Mouse (Mus musculus) left cerebral cortex, adult 18-20 months (tissue): ENCODE measurements around the gene Pkp3. TPM values are rescaled to one million over a fixed set of nuclear protein-coding genes. Genes with fewer than 3 reads are reported as not detected.

Experiments
- DNase-seq, 2 experiments: peaks; one replicate each; pipeline ENCODE4 v3.0.0; 2021 to 2022; ENCODE audit warnings: low spot score in 2 of 2, mixed read lengths in 1 of 2
- total RNA-seq, 2 experiments: library from RNA; stranded (reverse); gene quantifications; 2 replicates each; pipeline ENCODE4 v1.2.3; 2021

The Pkp3 gene
- total RNA-seq, 2 experiments from 2014 or later = 0.26 to 0.33 TPM

DNA sequence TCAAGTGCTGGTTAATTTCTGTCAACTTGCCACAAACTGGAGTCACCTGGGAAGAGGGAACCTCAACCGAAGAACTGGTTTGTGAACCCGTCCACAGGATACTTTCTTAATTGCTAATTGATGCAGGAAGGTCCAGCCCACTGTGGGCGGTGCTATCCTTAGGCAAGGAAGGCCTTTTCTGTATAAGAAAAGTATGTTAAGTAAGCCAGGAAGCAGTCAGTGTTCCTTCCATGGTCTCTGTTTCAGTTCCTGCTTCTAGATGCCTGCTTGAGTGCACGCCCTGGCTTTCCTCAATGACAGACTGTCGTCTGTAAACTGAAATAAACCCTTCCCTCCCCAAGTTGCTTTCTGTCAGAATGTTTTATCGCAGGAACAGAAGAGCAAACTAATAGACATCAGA lies 21.0 kb upstream of the Pkp3 start:
- DNase-seq = no peak

DNA sequence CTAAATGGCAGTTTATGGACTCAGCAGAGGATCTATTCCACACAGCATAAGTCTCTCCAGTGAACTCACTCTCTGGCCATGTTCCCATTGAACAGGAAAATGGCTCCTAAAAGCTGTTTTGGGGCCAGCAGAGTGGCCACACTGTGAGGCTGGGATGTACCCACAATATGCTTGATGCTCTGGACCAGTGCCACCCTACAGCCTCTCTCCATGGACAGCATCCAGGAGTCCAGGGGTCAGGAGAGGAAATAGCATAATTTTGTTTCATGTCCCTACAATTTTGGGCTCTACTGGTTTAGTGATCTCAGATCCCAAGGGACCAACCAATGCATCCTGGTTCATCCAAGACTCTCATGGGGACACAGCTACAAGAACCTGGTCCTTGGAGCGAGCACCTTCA lies 20.5 kb upstream of the Pkp3 start:
- DNase-seq = no peak

DNA sequence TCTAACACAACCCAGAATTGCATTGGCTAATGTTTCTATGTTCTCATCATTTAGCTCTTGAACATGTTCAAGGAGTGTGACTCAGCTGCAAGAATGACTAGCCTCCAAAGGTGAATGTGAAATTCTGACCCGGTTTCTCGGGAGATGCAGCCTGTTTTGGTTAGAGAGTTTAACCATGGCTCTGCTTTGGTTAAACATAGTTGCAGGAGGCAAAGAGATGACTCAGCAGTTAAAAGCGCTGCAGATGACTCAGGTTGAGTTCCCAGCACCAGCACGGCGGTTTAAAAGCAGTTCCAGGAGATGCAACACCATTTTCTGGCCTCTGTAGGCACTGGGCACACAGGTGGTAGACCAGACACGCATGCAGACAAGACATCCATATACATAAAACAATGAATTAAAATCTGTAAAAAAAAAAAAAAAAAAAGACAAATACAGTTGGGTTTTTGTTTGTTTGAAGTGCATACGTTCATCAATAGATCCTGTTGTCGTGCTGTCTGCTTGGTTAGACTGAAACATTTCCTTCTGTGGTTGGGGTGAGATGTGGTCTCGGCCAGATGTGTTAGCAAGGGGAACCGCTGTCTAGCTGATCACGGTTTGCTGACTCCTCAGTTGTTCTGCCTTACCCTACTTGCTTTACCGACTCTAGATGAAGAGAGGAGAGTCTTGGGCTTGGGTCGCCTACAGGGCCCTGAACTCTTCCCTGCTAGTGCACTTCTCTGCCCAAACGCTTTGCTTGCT lies 19.2 kb upstream of the Pkp3 start:
- no peak for DNase-seq

DNA sequence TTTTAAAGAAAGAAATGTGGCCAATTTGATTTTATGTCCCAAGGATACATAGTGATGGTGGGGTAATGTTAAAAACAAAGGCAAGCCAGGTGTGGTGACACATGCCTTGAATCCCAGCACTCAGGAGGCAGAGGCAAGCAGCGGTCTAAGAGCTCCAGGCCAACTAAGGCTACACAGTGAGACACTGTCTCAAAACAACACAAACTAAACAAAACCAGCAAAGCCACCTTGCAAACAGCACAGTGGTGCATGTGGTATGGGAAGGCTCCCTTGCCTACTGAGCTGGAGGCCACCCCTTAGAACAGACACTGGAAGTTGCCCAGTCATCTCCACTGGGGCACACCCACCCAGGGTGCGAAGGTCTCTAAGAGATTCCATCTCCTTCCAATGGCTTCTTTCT lies 18.1 kb upstream of the Pkp3 start:
- DNase-seq = no peak

DNA sequence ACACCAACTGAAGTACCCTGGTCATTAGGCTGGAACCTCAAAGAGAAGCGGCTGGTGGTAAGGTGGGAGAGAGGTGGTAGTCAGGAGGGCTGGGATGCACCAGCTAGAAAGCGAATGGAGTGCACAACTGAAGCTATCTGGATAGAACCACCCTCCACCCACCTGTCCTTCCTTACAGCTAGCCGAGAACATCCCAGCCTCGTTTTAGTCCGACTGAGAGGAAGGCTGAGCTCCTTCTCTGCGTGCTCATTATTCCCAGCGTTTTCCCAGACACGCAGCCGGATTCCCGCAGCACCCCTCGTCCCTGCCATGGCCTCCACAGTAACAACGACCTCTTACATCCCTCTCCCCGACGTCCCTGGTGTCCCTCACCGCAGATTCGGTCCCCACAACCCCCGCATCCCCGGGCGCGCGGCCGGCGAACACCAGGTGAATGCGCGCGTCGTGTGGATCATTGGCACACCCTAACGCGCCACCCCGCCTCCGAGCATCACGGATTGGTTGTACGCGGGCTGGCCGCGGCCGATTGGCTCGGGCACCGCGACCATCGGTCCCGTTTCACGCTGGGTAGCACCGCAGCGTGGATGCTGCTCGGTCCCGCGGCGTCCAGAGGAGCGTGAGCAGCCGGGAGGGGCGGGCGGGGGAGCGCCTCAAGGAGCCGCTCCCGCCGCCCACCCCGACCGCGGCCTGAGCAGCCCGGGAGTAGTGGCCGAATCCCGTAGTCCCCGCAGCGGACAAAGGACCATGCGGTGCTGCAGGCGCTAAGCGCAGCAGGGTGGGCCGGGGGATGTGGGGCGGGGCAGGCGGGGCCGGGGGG lies 17.4 kb upstream of the Pkp3 start, which contains the start of gene B4galnt4:
Gene B4galnt4, plus strand, starts transcription at position 679 of the 817 bp plus-strand sequence.
- peak; percentile 91 to 95 for DNase-seq

DNA sequence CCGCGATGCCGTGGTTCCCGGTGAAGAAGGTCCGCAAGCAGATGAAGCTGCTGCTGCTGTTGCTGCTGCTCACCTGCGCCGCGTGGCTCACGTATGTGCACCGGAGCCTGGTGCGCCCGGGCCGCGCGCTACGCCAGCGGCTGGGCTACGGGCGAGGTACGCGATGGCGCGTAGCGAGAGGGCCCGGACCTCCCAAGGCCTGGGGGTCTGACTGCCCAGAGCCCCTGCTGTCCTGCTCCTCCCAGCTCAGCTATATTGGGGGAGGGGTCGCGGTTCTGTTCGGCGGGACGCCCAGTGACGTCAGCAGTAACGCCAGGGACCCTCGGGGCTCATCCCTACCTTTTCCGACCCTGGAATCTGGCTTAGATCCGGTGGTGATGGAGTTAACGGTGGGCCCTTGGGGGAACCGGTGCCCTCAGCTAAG lies 16.7 kb upstream of the Pkp3 start:
- DNase-seq = no peak

DNA sequence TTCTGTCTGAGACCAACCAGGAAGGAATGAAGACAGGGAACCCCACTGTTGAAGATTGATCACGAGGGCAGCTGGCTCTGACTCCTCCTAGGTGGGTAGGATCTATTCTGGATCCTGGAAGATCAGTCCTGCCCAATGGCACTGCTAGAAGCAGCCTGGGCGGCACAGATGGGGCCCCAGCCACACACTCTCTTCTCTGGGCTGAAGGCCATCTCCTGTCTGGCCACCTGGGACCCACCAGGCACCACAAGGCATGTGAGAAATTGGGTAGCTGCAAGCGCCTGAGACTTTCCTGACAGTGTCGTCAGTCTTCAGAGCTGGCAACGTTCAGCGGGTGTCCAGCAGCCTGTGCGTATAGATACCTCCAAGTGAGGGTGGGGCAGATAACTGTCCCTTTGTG lies 15.5 kb upstream of the Pkp3 start:
- no peak for DNase-seq

DNA sequence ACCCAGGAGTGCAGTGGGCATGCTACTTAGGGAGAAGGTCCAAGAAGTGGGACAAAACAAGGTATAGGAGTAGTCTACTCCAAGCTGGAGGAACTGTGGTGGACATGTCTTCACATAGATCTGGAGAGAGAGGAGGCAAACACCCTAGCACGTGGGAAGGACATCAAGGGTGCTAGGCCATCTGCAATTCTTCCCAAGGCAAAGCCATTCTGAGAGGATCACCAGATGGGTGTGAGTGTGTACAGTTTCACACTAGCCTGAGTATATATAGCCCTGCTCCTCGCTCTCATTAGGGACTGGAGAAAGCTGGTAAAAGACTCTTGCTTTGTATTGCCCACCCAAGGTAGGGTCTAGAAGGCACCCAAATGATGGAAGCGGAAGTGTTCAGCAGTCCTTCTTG lies 14.7 kb upstream of the Pkp3 start:
- DNase-seq = no peak

DNA sequence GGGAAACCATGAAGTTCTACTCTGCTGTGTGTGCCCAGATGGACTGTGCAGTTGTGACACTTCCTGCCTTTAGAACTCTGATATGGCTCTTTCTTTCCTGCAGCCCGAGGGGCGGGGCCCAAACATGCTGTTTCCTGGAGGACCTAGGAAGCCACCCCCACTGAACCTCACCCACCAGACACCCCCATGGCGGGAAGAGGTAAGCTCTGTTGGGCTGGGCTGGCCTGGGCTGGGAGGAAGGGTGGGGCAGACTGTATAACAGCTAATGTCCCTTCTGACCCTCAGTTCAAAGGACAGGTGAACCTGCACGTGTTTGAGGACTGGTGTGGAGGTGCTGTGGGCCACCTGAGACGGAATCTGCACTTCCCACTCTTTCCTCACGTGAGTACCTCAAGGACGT lies 13.8 kb upstream of the Pkp3 start:
- DNase-seq = no peak

DNA sequence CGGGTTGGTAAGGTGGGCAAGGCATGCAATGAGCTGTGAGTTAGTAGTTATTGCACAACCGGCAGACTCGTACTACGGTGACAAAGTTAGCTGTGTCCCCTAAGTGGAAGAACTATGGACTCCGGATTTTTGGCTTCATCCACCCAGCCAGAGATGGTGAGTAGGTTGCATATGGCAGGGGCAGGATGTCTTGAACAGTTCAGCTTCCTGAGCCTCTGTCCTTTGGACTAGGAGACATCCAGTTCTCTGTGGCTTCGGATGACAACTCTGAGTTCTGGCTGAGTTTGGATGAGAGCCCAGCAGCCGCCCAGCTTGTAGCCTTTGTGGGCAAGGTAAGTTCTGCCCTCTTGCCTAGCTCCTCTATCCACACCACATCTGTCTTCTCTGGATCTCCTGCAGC lies 13.4 kb upstream of the Pkp3 start:
- no peak for DNase-seq

DNA sequence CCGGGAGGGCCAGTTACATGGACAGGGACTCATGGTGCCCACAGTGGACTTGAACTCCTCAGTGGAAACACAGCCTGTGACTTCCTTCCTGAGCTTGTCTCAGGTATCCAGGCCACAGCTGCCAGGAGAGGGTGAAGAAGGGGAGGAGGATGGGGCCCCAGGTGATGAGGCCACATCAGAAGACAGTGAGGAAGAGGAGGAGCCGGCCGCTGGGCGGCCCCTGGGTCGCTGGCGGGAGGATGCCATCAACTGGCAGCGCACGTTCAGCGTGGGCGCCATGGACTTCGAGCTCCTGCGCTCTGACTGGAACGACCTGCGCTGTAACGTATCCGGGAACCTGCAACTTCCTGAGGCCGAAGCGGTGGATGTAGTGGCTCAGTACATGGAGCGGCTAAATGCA lies 9.7 kb upstream of the Pkp3 start:
- DNase-seq = no peak

DNA sequence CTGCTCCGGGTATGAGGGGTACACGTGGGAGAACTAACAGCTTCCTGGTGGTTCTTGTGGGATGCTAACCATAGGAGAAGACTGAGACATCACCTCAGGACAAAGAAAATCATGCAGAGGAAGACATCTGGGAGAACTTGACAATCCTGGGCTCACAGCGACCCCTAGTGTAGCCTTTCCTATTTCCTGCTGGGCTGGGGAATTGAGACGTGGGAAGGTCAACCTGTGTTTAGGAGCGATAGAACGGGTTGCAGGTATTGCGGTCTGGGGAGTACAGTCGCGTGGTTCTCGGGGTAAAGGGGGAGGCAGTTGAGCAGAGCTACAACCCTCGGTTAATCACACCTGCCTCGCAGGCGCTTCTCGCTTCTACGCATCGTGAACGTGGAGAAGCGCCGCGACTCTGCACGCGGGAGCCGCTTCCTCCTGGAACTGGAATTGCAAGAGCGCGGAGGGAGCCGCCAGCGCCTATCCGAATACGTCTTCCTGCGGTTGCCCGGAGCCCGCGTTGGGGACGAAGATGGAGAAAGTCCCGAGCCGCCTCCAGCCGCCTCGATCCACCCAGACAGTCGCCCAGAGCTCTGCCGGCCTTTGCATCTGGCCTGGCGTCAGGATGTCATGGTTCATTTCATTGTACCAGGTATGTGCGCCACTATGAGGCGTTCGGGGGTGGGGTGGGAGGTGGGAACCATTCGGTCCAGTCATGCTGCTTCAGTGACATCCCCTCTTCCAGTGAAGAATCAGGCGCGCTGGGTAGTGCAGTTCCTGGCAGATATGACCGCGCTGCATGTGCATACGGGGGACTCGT lies 7.8 kb upstream of the Pkp3 start:
- peak; percentile 81 to 84 for DNase-seq

DNA sequence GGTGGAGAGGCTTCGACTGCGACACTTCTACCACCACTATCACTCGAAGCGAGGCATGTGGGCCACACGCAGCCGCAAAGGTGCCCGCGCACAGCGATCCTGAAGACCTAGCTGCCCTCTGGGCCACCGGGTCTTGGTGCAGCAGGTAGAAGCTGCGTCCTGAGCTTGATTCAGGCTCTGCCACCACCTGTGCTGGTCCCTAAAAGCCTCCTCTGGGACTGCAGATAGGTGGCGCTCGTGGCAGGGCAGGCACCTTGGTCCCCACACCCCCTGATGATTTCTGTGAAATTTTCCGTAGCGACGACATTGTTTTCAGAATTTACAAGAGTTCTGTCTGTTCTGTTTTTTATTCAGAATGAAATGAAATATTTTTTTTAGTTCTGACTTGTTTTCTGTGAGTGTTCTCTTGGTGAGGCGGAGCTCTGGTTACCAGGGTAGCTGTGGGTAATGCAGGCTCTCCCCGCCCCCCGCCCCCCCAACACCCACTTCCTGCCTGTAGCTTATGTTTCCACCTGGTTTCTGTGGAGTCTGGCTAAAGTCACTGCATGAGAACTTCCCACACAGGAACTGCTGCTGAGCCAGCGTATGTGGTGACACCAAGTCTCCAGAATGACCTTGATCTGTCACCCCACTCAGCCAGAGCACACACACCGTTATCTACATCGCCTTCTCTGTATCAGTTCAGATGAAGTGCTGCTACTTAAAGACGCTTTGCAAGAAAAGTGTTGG lies 5.8 kb upstream of the Pkp3 start:
- DNase-seq = no peak

DNA sequence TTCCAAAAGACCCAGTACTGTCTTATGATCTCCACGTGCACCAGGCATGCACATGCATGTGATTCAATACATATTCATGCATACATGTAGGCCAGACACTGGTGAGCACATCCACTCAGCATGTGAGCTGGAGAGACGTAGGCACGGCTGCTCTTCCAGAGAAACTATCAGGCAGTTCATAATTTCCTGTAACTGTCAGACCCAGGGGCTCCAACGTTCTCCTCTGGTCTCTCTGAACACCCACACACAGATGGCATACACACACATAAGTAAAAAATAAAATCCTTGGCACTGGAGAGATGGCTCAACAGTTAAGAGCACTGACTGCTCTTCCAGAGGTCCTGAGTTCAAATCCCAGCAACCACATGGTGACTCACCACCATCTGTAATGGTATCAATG lies 4.2 kb upstream of the Pkp3 start:
- no peak for DNase-seq

DNA sequence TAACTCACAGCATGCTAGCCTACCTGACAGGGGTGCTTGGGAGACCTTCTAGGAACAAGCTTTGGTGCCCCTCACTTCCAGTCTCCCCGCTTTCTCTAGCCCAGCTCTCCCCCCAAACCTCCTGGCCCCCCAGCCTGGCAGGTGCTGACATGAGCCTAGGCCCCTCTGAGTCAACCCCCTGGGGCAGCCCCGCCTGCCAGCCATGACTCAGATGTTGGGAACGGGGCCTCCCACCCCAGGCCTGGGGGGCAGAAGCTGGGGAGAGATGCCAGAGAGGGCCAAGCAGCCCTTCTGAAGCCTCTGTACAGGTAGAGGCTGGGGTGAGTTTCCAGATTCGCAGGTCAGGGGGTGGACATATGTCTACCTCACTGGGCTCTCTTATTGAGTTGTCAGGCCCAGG lies 858 bp downstream of the Pkp3 start:
- no peak for DNase-seq

DNA sequence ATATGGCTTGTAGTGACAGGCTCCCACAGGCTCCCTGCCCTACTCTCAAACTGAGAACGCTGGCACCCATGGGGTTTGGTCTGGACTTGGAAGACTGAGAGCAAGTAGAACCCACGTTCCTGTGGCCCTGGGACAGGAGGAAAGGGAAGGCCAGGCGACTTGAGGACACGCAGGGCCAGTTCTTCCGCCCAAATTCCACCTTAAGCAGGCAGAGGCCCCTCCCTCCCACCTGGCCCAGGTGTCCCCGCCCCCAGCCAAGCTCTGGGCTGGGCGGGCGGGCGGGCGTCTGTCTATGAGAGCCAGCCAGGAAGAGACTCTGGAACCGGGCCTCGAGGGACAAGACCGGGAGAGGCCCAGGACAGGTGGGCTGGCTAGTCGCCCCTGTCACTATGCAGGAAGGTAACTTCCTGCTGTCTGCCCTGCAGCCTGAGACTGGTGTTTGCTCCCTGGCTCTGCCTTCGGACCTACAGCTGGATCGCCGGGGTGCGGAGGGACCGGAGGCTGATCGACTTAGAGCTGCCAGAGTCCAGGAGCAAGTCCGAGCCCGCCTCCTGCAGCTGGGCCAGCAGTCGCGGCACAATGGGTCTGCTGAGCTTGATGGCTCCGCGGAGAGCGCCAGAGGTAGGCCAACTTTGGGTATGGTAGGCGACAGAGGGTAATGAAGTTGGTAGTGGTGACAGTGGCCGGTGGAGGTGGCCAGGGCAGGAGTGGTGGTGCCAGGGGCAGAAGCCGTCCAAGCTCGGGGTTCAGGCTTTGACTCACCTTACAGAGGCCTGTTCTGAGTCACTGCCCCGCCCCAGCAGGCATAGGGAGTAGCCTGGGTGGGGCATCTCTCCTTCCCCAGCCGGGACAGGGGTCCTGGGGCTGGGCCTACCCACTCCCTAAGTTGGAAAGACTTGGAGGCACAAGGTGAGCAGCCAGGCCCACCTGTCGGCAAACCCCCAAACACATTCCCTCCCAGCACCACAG lies 1.7 kb downstream of the Pkp3 start:
- DNase-seq = no peak

DNA sequence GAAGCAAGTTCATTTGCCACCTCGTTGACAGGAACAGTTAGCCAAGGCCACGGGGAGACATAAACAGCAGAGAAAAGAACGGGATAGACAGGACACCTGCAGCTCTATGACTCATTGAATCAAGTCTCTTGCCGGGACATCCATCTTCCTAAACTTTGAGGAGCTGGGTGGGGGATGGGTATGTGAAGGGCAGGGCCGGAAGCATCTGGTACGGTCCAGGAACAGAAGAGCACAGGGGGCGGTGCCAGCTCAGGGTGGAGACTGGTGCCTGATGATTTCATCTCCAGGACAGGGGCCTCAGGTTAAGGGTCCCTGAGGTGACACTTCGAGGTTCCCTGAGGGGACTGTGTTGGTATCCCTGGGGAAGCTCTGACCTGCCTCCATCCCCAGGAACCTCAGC lies 9.9 kb downstream of the Pkp3 start:
- DNase-seq = no peak

DNA sequence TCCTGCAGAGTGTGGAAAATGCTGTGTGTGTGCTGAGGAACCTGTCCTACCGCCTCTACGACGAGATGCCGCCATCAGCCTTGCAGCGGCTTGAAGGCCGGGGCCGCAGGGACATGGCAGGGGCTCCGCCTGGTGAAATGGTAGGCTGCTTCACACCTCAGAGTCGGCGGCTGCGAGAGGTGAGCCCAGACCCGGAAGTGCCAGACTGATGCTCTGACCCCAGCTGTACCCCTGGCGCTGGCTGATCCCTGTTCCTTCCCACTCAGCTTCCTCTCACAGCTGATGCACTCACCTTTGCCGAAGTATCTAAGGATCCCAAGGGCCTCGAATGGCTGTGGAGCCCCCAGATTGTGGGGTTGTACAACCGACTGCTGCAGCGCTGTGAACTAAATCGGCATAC lies 10.5 kb downstream of the Pkp3 start:
- no peak for DNase-seq

DNA sequence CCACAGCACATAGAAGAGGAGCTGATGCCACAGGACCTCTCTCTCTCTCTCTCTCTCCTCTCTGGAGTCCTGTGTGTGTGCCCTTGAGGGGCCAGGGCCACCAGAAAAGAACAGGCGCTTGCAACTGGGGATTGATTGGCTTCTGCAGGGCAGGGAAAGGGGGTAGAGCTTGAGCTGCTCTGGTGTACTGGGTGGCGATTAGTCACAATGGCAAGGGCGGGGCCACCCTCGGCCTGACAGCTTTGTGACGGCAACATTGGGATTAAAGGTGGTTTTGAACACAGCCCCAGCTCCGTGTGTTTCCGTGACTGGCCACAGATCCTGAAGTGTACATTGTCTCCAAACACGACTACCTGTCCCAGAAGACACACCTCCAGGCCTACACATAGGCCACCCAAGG lies 12.2 kb downstream of the Pkp3 start:
- no peak for DNase-seq
